Mouse (Mus musculus) liver, embryonic 14.5 days (tissue): ENCODE measurements at regions not wholly inside any gene's neighbourhood (a gene's known extent, or its start where the extent isn't known, plus 50 kb on each side); places are given as distances from the start of the nearest gene placed in this dataset.

Source experiments
- CTCF ChIP-seq: IDR thresholded peaks from 2 replicates; pipeline ENCODE4 v1.5.1; 2016; ENCODE audit warnings: antibody characterized with exemption, low read depth, control low read depth
- EP300 ChIP-seq: IDR thresholded peaks from 2 replicates; pipeline ENCODE4 v1.6.1; 2016; ENCODE audit warnings: antibody characterized with exemption, low read depth

- TF ChIP-seq CTCF (no peak), EP300 (no peak)
Measured at GRCm38 (mm10) chr15:90818161-90818560, 138.9 kb upstream of the Cpne8 start.
